19 mouse cellular contexts compared by ENCODE assay signal in the genomic region with DNA sequence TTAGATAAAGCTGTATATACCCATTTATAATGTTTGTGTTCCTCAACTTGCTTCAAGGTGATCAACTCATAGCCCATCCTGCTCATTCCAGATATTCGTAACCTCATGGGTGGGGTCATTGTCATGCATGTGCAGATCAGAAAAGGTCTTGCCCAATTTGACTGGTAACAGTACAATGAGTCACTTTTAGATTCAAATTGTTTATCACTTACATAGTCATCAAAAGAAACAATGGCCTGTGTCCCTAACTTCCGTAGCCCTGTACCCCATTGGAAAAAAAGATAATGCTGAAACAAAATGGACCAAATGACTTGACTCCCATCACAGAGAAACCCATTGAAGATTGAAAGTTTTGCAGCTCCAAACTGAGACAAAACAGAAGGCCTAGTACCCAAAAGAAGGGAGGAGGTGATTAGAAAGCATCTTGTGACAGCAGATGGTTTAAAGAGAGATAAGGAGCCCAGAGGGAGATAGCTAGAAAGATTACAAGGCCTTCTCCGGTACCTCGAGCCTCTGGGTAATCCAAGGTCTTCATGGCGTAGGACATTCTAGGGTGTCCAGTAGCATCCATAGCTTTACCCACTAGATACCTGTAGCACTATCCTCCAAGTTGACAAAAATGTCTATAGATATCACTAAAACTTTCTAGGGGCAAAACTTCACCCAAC.
"Had no signal": no experiment of that assay in that cellular context is flagged by ENCODE, and none has a peak within 500 bp of the region (broad histone marks: within the 10 kb centered on the region; RNA-seq: fewer than 3 reads in every experiment).

No protein-coding gene starts in this region.

- H3K4me2 ChIP-seq: lung, embryonic 15.5 days; midbrain, embryonic 11.5 days; midbrain, embryonic 15.5 days; neural tube, embryonic 12.5 days; neural tube, embryonic 15.5 days had no signal

- H3K4me1 ChIP-seq: lung, embryonic 15.5 days; midbrain, embryonic 15.5 days; neural tube, embryonic 12.5 days; neural tube, embryonic 15.5 days had no signal

- H3K27ac ChIP-seq: kidney, postnatal 0 days; lung, embryonic 15.5 days; midbrain, embryonic 15.5 days; neural tube, embryonic 12.5 days; neural tube, embryonic 15.5 days; stomach, postnatal 0 days had no signal

- H3K4me3 ChIP-seq: lung, embryonic 15.5 days; midbrain, embryonic 15.5 days; neural tube, embryonic 12.5 days; neural tube, embryonic 15.5 days had no signal

- H3K27me3 ChIP-seq: lung, embryonic 15.5 days; midbrain, embryonic 15.5 days; neural tube, embryonic 12.5 days; neural tube, embryonic 15.5 days had no signal

- ATAC-seq: intestine, postnatal 0 days; midbrain, embryonic 15.5 days had no signal

- H3K9ac ChIP-seq: lung, embryonic 15.5 days; midbrain, embryonic 15.5 days; neural tube, embryonic 12.5 days; neural tube, embryonic 15.5 days had no signal

- H3K36me3 ChIP-seq: lung, embryonic 15.5 days; midbrain, embryonic 15.5 days; neural tube, embryonic 12.5 days; neural tube, embryonic 15.5 days had no signal

- H3K9me3 ChIP-seq: lung, embryonic 15.5 days; midbrain, embryonic 15.5 days; neural tube, embryonic 12.5 days; neural tube, embryonic 15.5 days had no signal

- DNase-seq: kidney, adult 2 months; kidney, postnatal 36 days; lung, adult 18-20 months; lung, postnatal 10 days; lung, postnatal 36 days; right cerebral cortex, adult 18-20 months; right cerebral cortex, postnatal 14 days; right cerebral cortex, postnatal 4 days; thymus, adult 2 months; thymus, postnatal 14 days; thymus, postnatal 4 days had no signal
